Mouse (Mus musculus) testis, postnatal 14 days (tissue): ENCODE measurements around the gene Slc6a9.
A peak's percentile ranks its signal among the peaks of the same experiment; 100 is the strongest.

Source experiments
- DNase-seq: peaks from one replicate; pipeline ENCODE4 v3.0.0; 2021; ENCODE audit warnings: low spot score

Gene Slc6a9

DNA sequence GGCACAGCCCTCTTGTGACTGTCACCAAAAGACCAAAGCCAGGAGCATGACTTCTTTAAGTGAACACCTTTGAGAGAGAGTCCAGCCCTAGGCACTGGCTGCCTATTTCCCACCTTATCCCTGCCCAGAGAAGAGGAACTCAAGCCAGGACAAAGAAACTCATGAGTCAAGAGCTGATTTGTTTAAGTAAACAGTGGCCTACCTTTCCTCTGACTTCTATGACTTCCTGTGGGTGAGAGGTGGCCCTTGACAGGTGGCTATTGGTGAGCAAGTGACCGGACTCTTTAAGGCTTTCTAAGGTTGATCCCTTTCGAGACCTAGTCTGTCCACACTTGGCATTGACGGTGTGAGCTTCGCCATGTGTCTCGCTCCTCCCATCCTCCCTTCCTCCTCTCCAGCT is 6.5 kb downstream of the Slc6a9 start:
- no peak for DNase-seq

GRCm38 (mm10) chr4:117841566-117841965 is 7.3 kb downstream of the Slc6a9 start:
- no peak for DNase-seq

DNA sequence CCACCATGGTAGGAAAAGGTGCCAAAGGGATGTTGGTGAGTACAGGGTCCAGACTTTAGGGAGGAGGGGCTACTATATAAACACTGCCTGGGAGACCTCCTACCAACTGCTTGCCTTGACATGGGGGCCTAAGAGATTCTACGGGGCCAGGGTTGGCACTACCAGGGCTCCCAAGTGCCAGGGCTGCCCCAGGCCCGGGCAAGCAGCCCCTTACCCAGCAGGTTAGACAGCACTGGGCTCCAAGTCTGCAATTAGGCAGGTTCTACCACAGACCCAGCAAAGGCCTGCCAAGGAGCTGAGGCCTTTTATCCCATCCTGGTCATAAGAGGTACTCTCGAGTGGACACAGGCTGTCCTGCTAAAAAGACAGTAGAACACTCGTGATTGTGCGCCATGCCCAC is 8.8 kb downstream of the Slc6a9 start:
- DNase-seq: no peak

- no peak for DNase-seq
Observed at GRCm38 (mm10) chr4:117844467-117844866, 10.2 kb downstream of the Slc6a9 start.

GRCm38 (mm10) chr4:117845316-117845715 is 11.0 kb downstream of the Slc6a9 start:
- DNase-seq: no peak

DNA sequence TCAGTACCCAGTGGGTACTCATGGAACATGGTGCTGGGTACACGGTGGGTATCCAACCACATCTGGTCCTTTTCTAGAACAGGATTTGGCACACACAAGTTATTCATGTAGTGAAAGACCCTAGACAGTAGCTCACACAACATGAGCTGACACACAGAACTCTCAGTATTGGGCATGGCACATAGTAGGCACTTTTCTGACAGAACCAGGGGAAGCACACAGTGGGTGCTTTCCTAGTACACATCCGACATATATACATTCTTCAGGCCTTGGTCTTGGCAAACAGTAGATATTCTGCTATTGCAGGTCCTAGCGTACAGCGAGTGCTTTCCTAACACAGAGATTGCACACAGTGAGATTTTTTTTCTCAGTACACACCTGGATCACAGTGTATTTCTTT is 12.0 kb downstream of the Slc6a9 start:
- no peak for DNase-seq

DNA sequence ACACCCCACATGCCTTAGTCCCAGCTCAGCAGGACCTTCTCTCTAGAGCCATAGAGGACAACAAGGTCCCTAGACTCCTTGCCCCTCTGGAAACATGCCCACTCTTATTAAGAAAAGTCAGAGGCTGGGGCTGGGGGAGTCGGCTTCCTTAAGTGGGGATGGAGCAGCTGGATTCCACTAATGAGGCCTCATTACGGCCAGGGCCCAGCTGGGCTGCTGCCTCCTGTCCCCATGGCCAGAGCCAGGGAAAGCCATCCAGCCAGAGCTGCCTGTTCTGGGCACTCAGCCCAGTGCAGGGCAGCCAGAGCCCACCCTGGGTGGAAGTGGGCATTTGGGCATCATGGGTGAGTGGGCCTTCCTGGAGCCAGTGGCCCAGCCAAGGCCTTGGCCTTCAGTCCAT is 12.7 kb downstream of the Slc6a9 start:
- DNase-seq: no peak

DNA sequence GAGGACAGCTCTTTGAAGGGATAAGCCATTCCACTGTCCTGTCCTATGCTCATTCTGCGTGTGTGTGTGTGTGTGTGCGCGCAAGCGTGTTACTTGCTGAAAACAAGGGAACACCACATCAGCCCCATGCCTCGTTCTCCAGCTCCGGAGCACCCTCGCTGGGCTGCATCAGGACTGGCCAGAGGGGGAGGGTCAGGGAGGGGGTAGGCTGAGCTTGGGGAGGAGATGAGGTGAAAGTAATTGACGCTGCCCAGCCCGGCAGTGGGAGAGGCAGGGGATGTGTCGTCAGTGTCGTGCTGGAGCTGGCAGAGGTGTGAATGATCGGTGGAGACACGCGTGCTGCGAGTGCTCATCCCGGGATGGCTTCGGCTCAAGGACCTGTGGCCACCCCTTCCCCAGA is 14.8 kb downstream of the Slc6a9 start:
- no peak for DNase-seq

DNA sequence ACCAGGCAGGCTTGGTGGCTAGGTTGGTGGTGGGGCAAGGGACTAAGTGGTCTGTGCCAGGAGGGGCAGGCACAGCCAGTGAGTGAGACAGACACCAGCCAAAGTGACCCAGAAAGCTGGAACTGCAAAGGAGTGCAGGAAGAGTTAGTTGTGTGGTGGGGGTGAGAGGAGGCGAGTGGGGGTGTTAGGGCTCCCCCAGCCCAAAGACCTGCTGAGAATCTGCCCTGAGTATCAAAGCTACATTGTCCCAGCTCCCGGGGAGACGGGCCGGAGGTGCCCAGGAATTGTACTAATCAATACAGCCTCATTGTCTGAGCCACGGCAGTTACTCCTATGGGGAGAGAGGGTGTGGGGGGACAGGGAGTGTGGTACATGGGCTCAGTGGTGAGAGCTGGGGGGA is 15.2 kb downstream of the Slc6a9 start:
- DNase-seq: no peak

- DNase-seq: no peak
Observed at GRCm38 (mm10) chr4:117850176-117850575, 15.9 kb downstream of the Slc6a9 start.

- DNase-seq: no peak
Observed at GRCm38 (mm10) chr4:117850871-117851270, 16.6 kb downstream of the Slc6a9 start.

DNA sequence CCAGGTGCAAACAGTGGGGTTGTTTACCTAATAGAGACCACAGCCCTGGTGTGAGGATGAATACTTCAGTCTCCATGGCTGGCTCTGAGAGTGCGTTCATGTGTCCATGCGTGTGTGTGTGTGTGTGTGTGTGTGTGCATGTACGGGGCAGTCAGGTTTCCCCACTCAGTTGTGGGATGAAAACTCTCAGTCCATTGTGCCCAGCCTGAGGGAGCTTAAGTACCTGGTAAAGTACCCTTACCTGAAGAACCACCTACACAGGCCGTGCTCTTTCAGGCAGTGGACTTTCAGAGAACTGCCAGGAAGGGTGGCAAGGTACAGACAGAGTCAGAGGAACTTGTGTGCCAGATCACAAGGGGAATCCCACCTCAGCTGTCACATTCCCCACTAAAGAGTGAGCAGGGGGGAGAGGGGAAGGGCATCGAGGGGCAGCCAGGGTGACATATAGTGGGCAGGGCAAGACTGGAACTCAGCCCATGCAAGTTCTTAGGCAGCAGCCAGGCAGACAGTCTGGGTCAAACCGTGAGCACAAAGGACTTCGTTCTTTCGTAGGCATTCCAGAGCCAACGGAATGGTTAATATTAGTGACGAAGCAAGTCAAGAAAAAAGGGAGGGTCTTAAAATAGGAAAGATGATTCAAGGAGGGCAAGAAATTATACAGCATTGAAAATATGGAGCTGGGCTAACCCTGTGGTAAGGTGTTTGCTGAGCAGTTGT is 18.0 kb downstream of the Slc6a9 start:
- no peak for DNase-seq

- DNase-seq: no peak
Observed at GRCm38 (mm10) chr4:117855146-117855545, 20.8 kb downstream of the Slc6a9 start.

- no peak for DNase-seq
Observed at GRCm38 (mm10) chr4:117858794-117859193, 24.5 kb downstream of the Slc6a9 start.

DNA sequence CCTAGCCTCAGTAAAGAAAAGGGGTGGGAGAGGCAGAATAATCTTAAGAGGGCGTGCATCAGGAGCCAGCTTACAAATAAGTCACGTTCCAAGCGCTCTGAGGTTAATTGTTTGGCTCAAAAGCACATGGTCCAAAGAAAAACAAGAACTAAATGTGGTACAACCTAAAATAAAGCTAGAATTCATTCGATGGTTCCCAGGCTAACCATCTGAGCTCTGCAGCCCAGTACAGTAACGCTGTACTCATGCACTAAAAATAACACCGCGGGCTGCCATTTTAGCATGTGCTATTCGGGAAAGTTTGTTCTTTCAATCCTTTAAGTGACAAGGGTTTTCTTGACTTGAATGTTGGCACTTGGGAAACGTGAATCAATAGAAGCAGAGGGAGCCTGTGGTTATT is 26.3 kb downstream of the Slc6a9 start:
- DNase-seq: no peak

GRCm38 (mm10) chr4:117862823-117863222 is 28.5 kb downstream of the Slc6a9 start:
- DNase-seq: no peak

- peak; percentile 83 for DNase-seq
Observed at GRCm38 (mm10) chr4:117866083-117866482, 31.8 kb downstream of the Slc6a9 start.

DNA sequence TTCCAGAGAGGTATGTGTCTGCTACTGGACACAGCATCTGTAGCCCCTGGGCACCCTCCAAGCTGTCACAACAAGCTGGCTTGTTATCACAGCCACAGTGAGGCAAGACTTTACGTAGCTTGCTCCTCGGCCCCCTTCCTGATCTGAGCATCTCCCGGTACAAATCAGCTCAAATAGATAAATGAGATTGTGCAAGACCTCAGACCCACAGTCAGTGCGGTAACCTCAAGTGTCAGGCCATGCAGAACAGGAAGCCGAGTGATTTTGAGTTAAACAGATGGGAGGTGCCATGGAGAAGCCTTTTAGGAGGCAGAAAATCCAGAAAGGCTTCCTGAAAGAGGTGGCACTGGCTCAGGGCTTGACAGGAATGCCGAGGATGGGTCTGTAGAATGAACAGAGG is 32.7 kb downstream of the Slc6a9 start:
- no peak for DNase-seq

GRCm38 (mm10) chr4:117867823-117868222 is 33.5 kb downstream of the Slc6a9 start:
- no peak for DNase-seq

GRCm38 (mm10) chr4:117869317-117869716 is 35.0 kb downstream of the Slc6a9 start:
- no peak for DNase-seq

DNA sequence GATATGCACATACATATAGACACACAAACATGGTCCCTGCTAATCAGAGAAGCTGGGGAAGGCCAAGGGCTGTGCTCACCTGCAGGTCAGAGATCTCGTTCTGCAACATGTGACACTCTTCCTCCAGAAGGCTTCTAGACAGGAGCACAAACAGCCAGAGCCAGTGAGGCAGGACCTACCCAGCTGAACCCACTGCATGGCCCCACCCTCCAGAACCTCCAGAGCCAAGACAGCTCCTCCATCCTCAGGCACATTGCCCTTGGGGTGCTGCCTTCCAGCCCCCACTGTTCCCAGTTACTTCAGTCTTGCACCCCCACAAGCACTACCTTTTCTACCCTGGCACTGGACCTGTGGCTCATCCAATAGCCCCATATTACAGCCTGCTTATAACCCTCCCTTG is 36.1 kb downstream of the Slc6a9 start:
- DNase-seq: no peak

DNA sequence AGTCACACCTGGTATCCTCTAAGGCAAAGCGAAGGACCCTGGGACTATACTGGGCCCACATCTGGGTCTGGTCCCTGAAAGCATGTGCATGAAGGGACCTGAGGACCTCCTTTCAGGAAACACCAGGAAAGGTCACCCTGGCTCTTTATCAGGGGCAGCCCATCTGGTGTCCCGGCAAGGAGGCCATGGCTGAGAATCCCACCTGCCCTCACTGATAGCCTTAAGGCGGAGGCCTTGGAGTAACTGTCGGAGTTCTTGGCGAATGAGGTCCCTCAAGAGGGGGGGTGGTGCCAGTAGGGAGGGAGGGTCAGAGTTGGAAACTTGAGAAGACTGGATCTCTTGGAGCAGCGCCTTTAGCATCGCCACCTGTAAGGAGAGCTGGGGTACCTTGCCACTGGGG is 37.5 kb downstream of the Slc6a9 start:
- no peak for DNase-seq

DNA sequence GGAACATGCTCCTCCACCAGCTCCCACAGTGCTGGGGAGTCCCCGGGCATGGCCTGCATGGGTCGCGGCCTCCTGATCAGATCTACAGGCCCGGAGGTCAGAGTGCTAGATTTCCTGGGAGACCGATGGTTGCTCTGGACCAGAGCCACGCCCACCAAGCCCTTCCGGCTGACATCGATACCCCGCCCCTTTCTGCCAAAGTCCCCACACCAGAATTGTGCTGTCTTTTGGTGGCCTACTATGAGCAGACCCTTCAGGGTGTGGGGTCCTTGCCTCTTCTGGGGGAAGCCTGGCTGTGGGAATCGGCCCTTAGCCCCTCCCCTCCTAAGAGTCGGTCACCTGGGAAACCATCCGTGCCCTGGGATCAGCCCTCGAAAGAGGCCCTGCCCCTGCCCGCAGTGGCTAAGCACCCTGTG is 38.2 kb downstream of the Slc6a9 start, which contains the start of gene Ccdc24:
Ccdc24 (minus strand) TSS at position 87 of the 416 bp plus-strand sequence.
- no peak for DNase-seq

DNA sequence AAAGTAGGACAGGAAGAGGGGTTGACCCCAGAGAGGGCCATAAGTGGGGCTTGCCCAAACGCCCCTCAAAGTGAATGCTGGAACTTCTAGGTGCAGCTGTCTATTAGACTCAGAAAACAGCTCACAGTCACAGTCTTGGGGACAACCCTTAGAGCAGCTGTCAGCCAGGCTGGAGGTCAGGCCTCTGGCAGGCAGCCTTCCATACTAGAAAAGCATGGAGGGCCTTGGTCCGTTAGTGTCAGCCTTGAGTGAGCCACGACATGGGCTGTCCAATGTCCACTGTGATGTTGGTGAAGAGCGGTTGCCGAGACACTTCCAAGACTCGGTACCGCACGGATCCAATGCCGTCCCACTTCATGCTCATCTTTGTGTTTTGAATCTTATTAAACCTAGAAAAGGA is 39.3 kb downstream of the Slc6a9 start:
- DNase-seq: no peak
